Mouse (Mus musculus) heart, embryonic 13.5 days (tissue): ENCODE data around the gene 1700109H08Rik. TPM values are rescaled to one million over a fixed set of nuclear protein-coding genes. Genes with fewer than 3 reads are reported as not detected.

Experiments
- polyA plus RNA-seq: library from polyadenylated mRNA; unstranded; fragments of >200 nt; fragmentation: Nextera tagmentation; extraction: Ambion mirVana; gene quantifications from 2 replicates; pipeline ENCODE4 v1.2.1, GENCODE M21; 2015

The 1700109H08Rik gene
- polyA plus RNA-seq, 1 experiment from 2014 or later: 1.3 TPM

Other genes starting within 250 kb of the 1700109H08Rik start
- gene Cdk6, start 230.1 kb upstream of the 1700109H08Rik start, polyA plus RNA-seq: 28.1 and 30.9 TPM in 2 replicates
- 15.2 and 15.7 TPM in 2 replicates for gene Fam133b, start 27.7 kb upstream of the 1700109H08Rik start, polyA plus RNA-seq
- 9.7 and 13.0 TPM in 2 replicates for gene Pex1, start 24.5 kb downstream of the 1700109H08Rik start, polyA plus RNA-seq
- gene Rbm48, start 25.0 kb downstream of the 1700109H08Rik start, polyA plus RNA-seq: 8.3 and 8.8 TPM in 2 replicates
- not detected in 2 replicates for gene Tmbim7, start 79.6 kb downstream of the 1700109H08Rik start, polyA plus RNA-seq
- 55.7 and 60.8 TPM in 2 replicates for gene Gatad1, start 85.6 kb downstream of the 1700109H08Rik start, polyA plus RNA-seq
- 6.0 and 6.1 TPM in 2 replicates for gene Ankib1, start 231.4 kb downstream of the 1700109H08Rik start, polyA plus RNA-seq
- 33.2 and 35.9 TPM in 2 replicates for gene Krit1, start 231.6 kb downstream of the 1700109H08Rik start, polyA plus RNA-seq